Mouse (Mus musculus) ES-E14 (cell line): ENCODE data around the gene Apoc1.

Experiments used
- CHD2 ChIP-seq: IDR thresholded peaks from 2 replicates; pipeline ENCODE4 v1.6.1; 2014; ENCODE audit warnings: mild to moderate bottlenecking, low read depth, low read length, inconsistent platforms
- HCFC1 ChIP-seq: IDR thresholded peaks from 2 replicates; pipeline ENCODE4 v1.6.1; 2012; ENCODE audit warnings: low read length, inconsistent platforms, borderline replicate concordance; ENCODE audit not compliant: insufficient read depth
- MAFK ChIP-seq: IDR thresholded peaks from 2 replicates; pipeline ENCODE4 v1.6.1; 2014; ENCODE audit warnings: mild to moderate bottlenecking, low read depth, low read length, inconsistent platforms; ENCODE audit not compliant: insufficient read depth
- ZNF384 ChIP-seq: IDR thresholded peaks from 2 replicates; pipeline ENCODE4 v1.6.1; 2012; ENCODE audit warnings: low read depth, low read length, inconsistent platforms

DNA sequence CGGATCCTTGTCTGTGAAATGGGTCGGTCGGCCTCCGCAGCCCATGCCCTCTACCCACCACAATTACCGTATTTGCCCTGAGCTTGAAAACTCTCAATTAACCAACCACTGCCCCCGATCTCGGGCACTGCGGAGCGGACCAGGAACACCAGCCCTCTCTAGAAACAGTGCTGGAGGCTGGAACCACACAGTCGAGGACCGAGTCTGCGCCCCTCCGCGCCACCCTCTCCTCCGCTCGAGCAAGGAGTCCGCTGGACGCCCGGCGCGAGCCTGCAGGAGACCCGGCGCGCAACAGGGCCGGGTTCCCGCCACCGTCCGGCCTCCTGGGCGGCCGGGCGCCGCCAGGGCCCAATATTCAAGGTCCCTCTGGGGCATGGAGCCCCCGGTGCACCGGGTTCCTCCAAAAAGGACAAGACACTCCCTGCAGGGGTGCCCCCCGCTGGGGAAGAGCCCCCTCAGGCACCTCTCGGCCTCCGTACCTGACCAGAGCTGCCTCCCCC lies 28.0 kb downstream of the Apoc1 start:
- TF ChIP-seq HCFC1 (no peak), CHD2 (no peak), MAFK (no peak), ZNF384 (no peak)
